Mouse (Mus musculus): ENCODE data around the gene Gli1.

GRCm38 (mm10) chr10:127319969-127320368, 21.8 kb downstream of the Gli1 start:
- no peak for TF ChIP-seq MAFK (IDR thresholded peaks at IDR 0.05; ENCODE audit: insufficient replicate concordance, low read length)
- no peak for TF ChIP-seq ZMIZ1 (IDR thresholded peaks at IDR 0.05; ENCODE audit: low read depth, low read length)
- no peak for TF ChIP-seq CTCF (conservative IDR thresholded peaks at IDR 0.05 in 1 of 2, IDR thresholded peaks at IDR 0.05 in 1 of 2; ENCODE audit: low read depth in 2 of 2, low read length in 2 of 2)
- TF ChIP-seq MAX (IDR thresholded peaks at IDR 0.05; ENCODE audit: low read length): no peak
- no peak for TF ChIP-seq POLR2AphosphoS2 (IDR thresholded peaks at IDR 0.05; ENCODE audit: low read depth, low read length)
- no peak for TF ChIP-seq HCFC1 (IDR thresholded peaks at IDR 0.05; ENCODE audit: low read depth, low read length)
- no peak for TF ChIP-seq USF2 (conservative IDR thresholded peaks at IDR 0.05; ENCODE audit: low read depth, low read length)
